Mouse (Mus musculus): Measurements from ENCODE around the gene Unc79.
A peak's percentile ranks its signal among the peaks of the same experiment; 100 is the strongest.

- TF ChIP-seq CTCF (IDR thresholded peaks at IDR 0.05; ENCODE audit: low read depth), result 0 out of 2 replicates have a peak, but pooled peaks have one; percentile 7
- no peak for TF ChIP-seq EP300 (IDR thresholded peaks at IDR 0.05; ENCODE audit: low read depth)
Measured at GRCm38 (mm10) chr12:103099185-103099584, 150.5 kb downstream of the Unc79 start.
